21 mouse cellular contexts compared by ENCODE assay signal in the genomic region with DNA sequence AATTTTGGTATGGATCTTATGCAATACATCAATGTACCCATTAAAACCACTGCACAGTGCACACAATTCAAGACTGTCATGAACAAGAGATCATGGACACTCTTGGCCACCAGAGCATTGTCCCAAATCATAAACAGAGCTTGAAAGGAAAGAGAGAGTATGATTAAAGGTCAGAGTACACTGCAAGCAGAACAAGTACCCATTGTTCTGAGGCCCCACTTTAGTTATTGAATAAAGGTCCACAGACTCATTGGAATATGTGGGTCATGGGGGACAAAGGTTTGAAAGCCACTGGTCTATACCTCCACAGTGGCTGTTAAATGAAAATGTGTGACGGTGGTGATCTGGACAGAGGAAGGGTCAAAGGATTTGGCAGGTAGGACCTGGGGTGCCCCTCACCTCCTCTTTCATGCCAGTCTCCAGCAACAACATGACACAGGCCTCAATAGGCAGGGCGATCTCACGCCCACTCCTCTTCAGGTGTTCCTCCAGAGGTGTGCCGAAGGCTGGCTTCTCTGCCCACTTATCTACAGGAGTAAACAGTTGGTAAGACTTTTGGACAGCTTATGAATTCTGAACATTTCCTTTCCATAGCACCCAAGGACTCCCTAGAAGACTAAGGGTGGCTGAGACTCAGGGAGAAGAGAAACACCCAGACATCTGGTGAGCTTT.
"Had no signal": no experiment of that assay in that cellular context is flagged by ENCODE, and none has a peak within 500 bp of the region (broad histone marks: within the 10 kb centered on the region; RNA-seq: fewer than 3 reads in every experiment).

No protein-coding gene starts in this region.

- H3K4me1 ChIP-seq: liver, embryonic 15.5 days; lung, embryonic 15.5 days; midbrain, embryonic 13.5 days; midbrain, embryonic 15.5 days; neural tube, embryonic 12.5 days; stomach, embryonic 15.5 days had no signal

- ATAC-seq: liver, postnatal 0 days; lung, postnatal 0 days; midbrain, embryonic 13.5 days; midbrain, embryonic 15.5 days had no signal

- H3K4me3 ChIP-seq: liver, embryonic 15.5 days; lung, embryonic 15.5 days; megakaryocyte, embryonic 14.5 days; midbrain, embryonic 13.5 days; midbrain, embryonic 15.5 days; neural tube, embryonic 12.5 days; stomach, embryonic 15.5 days had no signal

- H3K27ac ChIP-seq: liver, embryonic 15.5 days; lung, embryonic 15.5 days; macrophage; midbrain, embryonic 13.5 days; midbrain, embryonic 15.5 days; neural tube, embryonic 12.5 days; stomach, embryonic 15.5 days; stomach, postnatal 0 days had no signal

- H3K9me3 ChIP-seq: liver, embryonic 15.5 days; lung, embryonic 15.5 days; megakaryocyte, embryonic 14.5 days; midbrain, embryonic 13.5 days; midbrain, embryonic 15.5 days; neural tube, embryonic 12.5 days; stomach, embryonic 15.5 days had no signal

- H3K9ac ChIP-seq: liver, embryonic 15.5 days; liver, postnatal 0 days; lung, embryonic 15.5 days; midbrain, embryonic 13.5 days; midbrain, embryonic 15.5 days; neural tube, embryonic 12.5 days; stomach, embryonic 15.5 days had no signal

- H3K4me2 ChIP-seq: liver, embryonic 15.5 days; lung, embryonic 15.5 days; midbrain, embryonic 11.5 days; midbrain, embryonic 13.5 days; midbrain, embryonic 15.5 days; neural tube, embryonic 12.5 days; stomach, embryonic 15.5 days had no signal

- DNase-seq: liver, postnatal 0 days; lung, adult 2 months; lung, postnatal 14 days; lung, postnatal 36 days; right cerebral cortex, adult 18-20 months; right cerebral cortex, postnatal 25 days; right cerebral cortex, postnatal 4 days; thymus, adult 18-20 months; thymus, postnatal 14 days; thymus, postnatal 36 days had no signal

- H3K27me3 ChIP-seq: liver, embryonic 15.5 days; lung, embryonic 15.5 days; megakaryocyte, embryonic 14.5 days; midbrain, embryonic 13.5 days; midbrain, embryonic 15.5 days; neural tube, embryonic 12.5 days; stomach, embryonic 15.5 days had no signal
